Mouse (Mus musculus) erythroblast, embryonic 14.5 days (primary cell): ENCODE data around the gene Gzmd. TPM values are rescaled to one million over a fixed set of nuclear protein-coding genes. Genes with fewer than 3 reads are reported as not detected.

Source experiments
- H3K27me3 ChIP-seq: 2 replicates; pipeline ENCODE4 v1.6.1; 2012; ENCODE audit warnings: inconsistent platforms; ENCODE audit not compliant: control insufficient read depth
- H3K36me3 ChIP-seq: 2 replicates; pipeline ENCODE4 v1.6.1; 2012; ENCODE audit warnings: mild to moderate bottlenecking, inconsistent platforms; ENCODE audit not compliant: control insufficient read depth
- H3K4me1 ChIP-seq: 2 replicates; pipeline ENCODE4 v1.6.1; 2012; ENCODE audit warnings: inconsistent platforms; ENCODE audit not compliant: control insufficient read depth
- H3K4me3 ChIP-seq: replicated peaks from 2 replicates; pipeline ENCODE3; 2012; ENCODE audit warnings: moderate library complexity, mild to moderate bottlenecking, inconsistent platforms
- H3K9me3 ChIP-seq: 2 replicates; pipeline ENCODE4 v1.6.1; 2012; ENCODE audit warnings: low read length, inconsistent platforms, mixed read lengths; ENCODE audit not compliant: control insufficient read depth
- GATA1 ChIP-seq: IDR thresholded peaks from 2 replicates; pipeline ENCODE4 v1.6.1; 2012; ENCODE audit warnings: low read length, inconsistent platforms, mixed read lengths
- TAL1 ChIP-seq: IDR thresholded peaks from 3 replicates; pipeline ENCODE4 v1.6.1; 2012; ENCODE audit warnings: low read length, inconsistent platforms, mixed read lengths
- polyA plus RNA-seq: library from polyadenylated mRNA; stranded (reverse); fragments of >175 nt; gene quantifications from 2 replicates; pipeline ENCODE4 v1.2.3, GENCODE M21; 2012

Gene Gzmd
- polyA plus RNA-seq, 1 experiment, result not detected

DNA sequence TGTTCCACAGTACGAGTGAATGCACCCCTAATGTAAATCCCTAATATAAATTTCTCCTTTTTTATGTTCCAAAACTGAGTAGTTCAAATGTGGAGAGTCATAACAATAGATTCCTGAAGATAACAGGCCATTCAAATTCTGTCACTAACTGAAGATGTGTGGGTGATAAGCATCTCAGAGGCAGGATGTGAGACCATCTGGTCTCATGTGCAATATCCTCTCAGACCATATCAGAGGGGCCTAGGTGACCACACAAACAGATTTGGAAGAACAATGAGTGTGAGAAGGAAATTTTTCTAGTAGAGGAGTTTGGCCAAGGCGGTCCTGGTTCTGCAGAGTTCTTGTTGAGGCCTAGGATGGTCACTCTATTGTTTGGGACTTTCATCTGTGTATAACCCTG is 39.1 kb downstream of the Gzmd start:
- Histone ChIP-seq H3K4me1 (no peaks in the 10 kb centered on the region), H3K9me3 (no peaks in the 10 kb centered on the region), H3K4me3 (no peak overlapping the region), H3K27me3 (no peaks in the 10 kb centered on the region), H3K36me3 (no peaks in the 10 kb centered on the region)
- no peak for TF ChIP-seq TAL1
- TF ChIP-seq GATA1, result no peak

DNA sequence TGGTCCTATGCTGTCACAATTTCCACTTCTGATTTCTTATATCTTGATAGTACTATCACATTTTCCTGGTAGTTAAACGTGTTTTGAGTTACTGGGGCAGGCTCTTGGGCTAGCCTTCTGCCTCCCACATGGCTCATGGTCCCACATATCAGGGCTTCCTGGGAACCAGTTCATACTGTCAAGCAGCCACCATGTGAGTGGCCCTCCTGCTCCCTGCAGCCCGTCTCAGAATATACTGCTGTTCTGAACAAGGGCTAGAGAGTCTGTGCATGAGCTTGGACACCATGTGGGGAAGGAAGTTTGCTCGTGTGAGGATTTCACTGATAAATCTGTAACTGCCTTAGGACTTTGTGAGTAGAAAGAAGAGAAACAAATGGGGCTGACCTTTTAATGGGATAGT is 45.7 kb downstream of the Gzmd start:
- Histone ChIP-seq H3K9me3 (no peaks in the 10 kb centered on the region), H3K4me3 (no peak overlapping the region), H3K27me3 (no peaks in the 10 kb centered on the region), H3K36me3 (no peaks in the 10 kb centered on the region), H3K4me1 (no peaks in the 10 kb centered on the region)
- TF ChIP-seq TAL1 (no peak), GATA1 (no peak)

DNA sequence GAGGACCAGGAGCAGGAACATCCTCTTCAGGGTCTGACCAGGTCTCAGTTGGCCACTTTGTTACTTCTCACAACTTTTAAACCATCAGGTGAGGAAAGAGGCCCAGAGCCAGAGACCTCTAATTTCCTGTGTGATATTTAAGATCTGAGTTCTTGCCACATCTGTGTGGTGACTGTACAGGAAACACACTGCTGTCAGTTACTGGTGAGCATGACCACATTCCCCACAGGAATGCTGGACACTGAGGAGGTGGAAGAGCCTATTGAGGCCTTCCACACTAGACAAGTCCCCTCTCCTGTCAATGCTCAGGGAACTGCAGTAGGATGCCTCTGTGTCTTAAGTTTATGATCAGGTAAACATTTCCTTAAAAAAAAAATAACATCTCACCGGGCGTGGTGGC is 47.2 kb downstream of the Gzmd start, which contains the start of gene Mcpt8:
Gene Mcpt8, minus strand, starts transcription at position 107 of the 400 bp plus-strand sequence.
- no peaks in the 10 kb centered on the region for H3K27me3 ChIP-seq
- H3K36me3 ChIP-seq, result no peaks in the 10 kb centered on the region
- no peak within 1 kb of the TSS for H3K4me3 ChIP-seq
- TF ChIP-seq GATA1, result no peak
- TF ChIP-seq TAL1, result no peak
- no peaks in the 10 kb centered on the region for H3K4me1 ChIP-seq
- H3K9me3 ChIP-seq, result no peaks in the 10 kb centered on the region

- TF ChIP-seq GATA1 (no peak), TAL1 (no peak)
- no peaks in the 10 kb centered on the region for H3K9me3 ChIP-seq
- H3K36me3 ChIP-seq, result no peaks in the 10 kb centered on the region
- H3K27me3 ChIP-seq, result no peaks in the 10 kb centered on the region
- H3K4me1 ChIP-seq, result no peaks in the 10 kb centered on the region
- no peak overlapping the region for H3K4me3 ChIP-seq
Measured at GRCm38 (mm10) chr14:56082016-56082415, 50.4 kb downstream of the Gzmd start.

Other genes with a start within 250 kb of the Gzmd start
- gene Cbln3, start 248.2 kb downstream of the Gzmd start, polyA plus RNA-seq, result 0.01 TPM in 1 of 2 replicates, not detected in the other
- 1.3 and 1.9 TPM in 2 replicates for gene Khnyn, start 247.7 kb downstream of the Gzmd start, polyA plus RNA-seq
- 0.18 and 0.20 TPM in 2 replicates for gene Sdr39u1, start 232.3 kb downstream of the Gzmd start, polyA plus RNA-seq
- not detected in 2 replicates for gene Cma1, start 187.9 kb downstream of the Gzmd start, polyA plus RNA-seq
- gene Cma2, start 181.6 kb downstream of the Gzmd start, polyA plus RNA-seq, result not detected in 2 replicates
- gene Mcpt1, start 114.6 kb downstream of the Gzmd start, polyA plus RNA-seq, result not detected in 2 replicates
- gene Mcpt9, start 102.1 kb downstream of the Gzmd start, polyA plus RNA-seq, result not detected in 2 replicates
- not detected in 2 replicates for gene Mcpt2, start 90.6 kb downstream of the Gzmd start, polyA plus RNA-seq
- gene Mcpt4, start 70.3 kb downstream of the Gzmd start, polyA plus RNA-seq, result not detected in 2 replicates
- gene Mcpt8, start 47.3 kb downstream of the Gzmd start, polyA plus RNA-seq, result 0.31 and 0.52 TPM in 2 replicates
- 0.31 and 0.42 TPM in 2 replicates for gene Ctsg, start 30.0 kb downstream of the Gzmd start, polyA plus RNA-seq
- gene Gzme, start 12.0 kb downstream of the Gzmd start, polyA plus RNA-seq, result not detected in 2 replicates
- gene Gzmg, start 27.0 kb upstream of the Gzmd start, polyA plus RNA-seq, result not detected in 2 replicates
- gene Gzmn, start 42.0 kb upstream of the Gzmd start, polyA plus RNA-seq, result not detected in 2 replicates
- not detected in 2 replicates for gene Gzmf, start 78.8 kb upstream of the Gzmd start, polyA plus RNA-seq
- gene Gzmc, start 102.0 kb upstream of the Gzmd start, polyA plus RNA-seq, result not detected in 2 replicates
- not detected in 2 replicates for gene Gzmb, start 129.7 kb upstream of the Gzmd start, polyA plus RNA-seq
- gene Atp12a, start 232.5 kb upstream of the Gzmd start, polyA plus RNA-seq, result not detected in 2 replicates